Mouse (Mus musculus) CD4-positive helper T cell, adult 2 months (primary cell): ENCODE data around the gene Pabpc6.

Experiments used
- DNase-seq: peaks from one replicate; pipeline ENCODE4 v3.0.0-alpha.2; 2012; ENCODE audit warnings: low read depth, missing footprints, low spot score

The Pabpc6 gene

DNA sequence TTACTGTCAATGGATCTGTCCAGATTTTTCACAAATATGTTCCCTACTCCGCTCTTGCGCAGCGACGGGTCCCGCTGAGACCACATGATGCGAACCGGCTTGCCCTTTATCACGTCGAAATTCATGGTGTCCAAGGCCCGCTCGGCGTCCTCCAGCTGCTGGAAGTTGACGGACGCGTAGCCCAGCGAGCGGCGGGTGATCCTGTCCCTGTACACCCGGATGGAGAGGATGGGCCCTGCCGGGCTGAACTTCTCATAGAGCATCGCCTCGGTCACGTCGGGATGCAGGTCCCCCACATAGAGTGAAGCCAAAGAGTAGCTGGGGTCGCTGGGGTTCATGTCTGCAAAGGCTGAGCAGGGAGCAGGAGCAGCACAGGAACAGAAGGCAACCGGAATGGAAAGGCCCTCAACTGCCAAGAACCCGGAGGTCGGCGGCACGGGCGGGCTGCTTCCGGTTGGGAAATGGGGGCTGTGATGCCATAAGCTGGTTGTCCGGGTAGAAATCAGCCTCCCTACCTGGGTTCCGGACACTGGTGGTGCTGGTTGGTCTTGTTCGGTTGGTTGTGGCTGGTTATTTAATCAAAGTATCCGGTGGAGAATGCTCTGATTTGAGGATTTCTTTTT, at the start of gene Pabpc6:
TSS of gene Pabpc6 (minus strand) at position 435 of the 623 bp plus-strand sequence.
- DNase-seq: no peak

DNA sequence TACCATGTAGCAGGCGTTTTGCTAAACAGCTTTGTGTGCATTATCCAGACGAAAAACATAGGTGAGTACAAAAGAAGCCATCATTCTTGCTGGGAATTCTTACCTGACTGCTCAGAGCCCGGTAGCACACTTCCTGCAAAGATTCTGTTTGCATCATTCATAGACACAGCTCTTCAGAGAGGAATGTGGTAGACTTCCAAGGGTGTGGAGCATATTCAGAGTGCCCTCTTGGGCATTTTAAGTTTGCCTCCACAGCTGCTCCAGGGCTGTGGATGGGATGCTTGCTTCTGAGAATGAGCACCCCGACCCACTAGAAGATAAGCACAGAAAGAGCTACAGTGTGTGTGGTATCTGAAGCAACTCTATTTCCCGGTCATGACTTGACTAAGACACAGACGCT, 41.4 kb upstream of the Pabpc6 start:
- no peak for DNase-seq

DNA sequence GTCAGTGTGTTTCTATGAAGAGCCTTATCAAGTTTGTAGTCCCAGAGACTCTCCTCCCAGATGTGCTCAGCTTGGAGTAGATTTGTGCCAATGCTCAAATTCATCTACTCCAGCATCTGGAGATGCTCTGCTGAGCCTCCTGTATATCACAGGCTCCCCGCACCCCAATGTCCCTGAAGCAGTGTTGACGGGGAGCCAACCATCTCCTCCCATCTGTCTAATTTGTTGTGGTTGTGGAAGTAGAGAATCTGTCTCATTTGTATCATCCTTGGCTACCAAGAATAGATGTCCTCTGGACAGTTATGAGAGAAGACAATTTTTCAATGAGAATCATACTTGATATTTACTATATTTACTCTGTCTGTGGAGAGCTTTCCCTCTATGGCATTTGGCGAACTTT, 39.4 kb upstream of the Pabpc6 start:
- no peak for DNase-seq

DNA sequence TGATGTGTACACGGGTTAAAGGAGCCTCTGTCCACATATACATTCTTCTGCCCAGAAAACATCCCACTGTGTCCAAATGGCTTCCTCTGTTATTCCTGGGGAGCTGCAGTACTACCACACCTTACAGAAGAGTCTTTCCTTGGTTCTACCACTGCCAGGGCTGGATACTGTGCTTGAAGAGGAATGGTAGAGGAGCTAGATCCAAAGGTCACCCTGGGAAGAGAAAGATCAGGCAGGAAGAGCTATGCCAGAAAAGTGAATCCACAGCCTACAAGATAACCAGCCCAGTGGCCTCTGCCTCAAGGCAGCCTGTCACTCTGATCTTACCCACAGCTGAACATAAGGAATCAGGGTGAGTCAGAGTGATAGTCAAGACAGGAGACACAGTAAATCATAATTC, 37.8 kb upstream of the Pabpc6 start:
- DNase-seq: no peak

DNA sequence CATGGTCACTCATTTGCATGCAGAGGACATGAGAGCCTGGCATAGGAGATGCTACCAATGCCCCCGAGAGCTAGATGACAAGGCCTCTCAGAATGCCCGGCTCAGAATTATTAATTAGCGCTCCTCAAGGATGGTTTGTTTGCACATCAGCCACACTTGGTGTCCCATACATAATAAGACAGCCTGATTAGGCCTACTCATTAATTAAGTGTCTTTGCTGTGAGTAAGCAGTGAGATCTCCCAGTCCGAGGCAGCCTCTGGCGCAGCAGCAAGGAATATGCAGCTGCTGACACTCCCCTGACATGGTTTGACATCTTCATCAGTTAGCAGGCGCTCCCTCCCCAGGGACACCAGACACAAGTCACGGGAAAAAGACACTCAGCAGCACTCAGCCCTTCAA, 28.2 kb upstream of the Pabpc6 start:
- no peak for DNase-seq

DNA sequence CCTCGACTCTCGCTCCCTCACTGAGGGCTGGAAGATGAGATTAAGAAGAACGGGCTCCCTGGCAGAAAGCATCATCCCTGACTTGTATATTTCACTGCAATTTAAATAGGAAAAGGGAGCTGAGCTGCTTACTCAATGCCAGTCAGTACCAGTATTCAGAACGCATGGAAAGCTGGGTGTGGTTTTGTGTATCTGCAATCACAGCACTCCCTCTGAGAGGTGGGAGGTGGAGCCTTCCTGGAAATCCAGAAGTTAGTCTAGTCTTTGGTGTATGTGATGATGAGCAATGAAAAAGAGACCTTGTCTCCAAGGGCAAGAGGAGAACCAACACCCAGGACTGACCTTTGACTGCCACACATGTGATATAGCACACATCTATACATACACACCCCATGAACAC, 21.7 kb upstream of the Pabpc6 start:
- no peak for DNase-seq

DNA sequence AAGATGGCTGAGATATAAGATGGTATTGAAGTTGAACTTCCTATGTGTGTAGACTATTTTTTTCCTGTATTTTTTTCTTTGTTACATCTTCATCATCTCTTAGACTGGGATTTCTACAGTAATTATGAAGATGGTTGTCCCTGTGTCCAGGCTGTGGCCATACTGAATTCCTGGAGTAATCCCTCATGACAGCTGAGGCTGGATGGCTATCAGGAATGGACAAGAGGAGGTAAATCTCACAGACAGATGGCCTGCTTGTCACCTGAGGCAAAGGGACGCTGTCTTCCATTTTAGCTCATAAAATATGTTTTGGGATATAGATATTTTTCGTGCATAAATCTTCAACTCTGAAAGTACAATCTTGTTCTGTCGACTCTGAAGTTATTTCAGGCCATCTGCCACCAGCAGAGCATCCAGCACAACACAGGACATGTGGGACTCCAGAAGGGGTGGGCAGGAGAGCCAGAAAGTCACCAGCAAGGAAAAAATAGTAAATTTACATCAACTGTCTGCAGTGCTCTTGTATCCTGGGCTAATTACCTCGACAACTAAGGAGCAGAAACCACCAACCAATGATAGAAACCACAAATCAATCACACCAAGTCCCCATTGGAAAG, 14.1 kb upstream of the Pabpc6 start:
- DNase-seq: no peak

DNA sequence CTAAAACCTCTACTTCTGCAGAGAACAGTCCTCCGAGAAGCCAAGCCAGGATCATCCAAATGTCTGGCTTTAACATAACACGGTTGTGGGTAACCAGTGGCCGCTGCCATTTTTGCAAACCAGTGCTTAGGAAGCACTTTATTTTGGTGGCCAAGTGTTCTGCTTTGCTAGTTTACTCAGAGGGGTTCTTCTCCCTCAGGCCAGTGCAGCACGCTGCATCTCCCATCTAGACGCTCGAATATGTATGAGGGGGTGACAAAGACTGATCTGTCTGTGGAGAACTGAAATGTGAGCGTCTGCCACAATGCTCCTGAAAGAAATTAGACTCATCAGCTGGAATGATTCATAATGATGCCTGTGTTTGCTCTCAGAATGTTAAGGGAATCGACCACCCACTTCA, 11.2 kb upstream of the Pabpc6 start:
- no peak for DNase-seq

DNA sequence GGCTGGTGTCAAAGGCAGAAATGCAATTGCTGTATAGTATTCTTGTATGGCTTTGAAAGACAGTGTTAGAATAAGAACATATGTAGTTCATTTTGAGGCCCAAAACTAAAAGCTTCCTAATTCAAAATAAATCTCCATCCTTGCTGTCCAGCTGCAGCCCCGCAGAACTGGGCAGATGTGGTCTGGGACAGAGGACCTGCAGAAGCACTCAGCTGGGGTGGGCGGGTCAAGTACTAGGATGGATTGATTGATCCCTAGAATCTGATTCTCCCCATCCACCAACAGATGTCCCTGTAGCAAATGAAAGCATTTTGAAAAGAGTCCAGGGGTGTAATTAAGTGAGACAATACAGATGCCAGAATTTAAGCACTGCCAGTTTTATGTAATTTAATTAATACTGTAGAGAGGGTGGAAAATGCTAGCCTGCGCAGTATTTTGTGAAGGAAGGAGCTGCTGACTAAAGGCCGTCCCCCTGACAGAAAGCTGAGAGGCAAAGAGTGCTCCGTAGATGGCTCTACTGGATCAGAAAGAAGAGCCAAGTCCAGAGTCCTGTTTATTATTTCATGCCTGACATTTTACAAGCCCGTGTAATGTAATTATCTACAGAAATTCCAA, 5.8 kb upstream of the Pabpc6 start:
- no peak for DNase-seq

DNA sequence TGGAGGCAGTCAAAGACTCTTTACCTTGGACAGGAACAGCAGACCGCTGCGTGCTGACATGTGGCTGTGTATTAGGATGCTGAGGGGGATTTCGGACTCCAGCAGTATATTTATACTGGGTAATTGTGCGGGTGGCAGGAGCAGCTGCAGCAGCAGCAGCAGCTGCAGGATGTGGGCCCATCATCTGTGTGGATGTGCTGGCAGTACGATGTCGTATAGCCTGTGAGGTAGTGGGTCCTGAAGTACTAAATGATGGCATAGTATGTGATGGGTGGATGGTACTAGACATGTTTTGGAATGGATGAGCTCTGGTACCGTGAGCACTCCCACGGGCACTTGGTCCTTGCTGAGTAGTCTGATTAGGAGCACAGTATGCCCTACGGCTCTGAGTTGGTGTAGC, 1.6 kb downstream of the Pabpc6 start:
- DNase-seq: no peak

DNA sequence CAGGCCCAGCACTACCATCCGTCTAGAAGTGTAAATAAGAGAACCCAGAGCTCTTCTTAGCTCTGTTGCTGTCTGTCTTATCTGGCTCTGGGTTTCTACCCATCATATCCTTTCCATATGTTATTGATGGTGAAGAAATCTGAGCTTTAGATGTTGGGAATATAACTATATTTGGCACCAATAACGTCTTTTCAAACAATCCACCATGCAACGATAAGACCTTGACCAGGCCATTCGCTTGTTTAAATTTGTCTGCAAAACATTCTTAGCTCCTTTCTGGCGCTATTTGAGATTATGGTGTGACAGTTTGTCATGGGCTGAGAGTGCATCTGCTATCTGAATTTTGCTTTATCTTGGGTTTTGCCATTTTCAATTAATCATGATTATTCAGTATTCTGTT, 10.9 kb downstream of the Pabpc6 start:
- no peak for DNase-seq

DNA sequence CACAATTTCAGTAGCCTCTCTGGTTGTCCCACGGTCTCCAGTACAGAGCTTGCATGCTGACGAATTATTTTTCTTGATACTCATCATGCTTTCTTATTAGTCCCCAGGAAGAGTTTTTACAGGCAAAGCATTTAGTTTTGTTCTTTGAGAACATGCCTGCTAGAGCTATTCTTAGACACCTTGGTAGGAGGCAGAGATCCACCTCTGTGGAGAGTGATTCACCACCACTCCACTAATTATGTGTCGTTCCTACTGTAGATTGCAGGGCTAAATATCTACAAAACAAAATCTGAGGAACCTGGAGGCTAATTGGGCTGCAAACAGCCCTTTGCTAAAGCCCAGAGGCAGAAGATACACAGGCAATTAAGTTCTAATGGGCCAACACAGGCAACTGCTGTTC, 15.4 kb downstream of the Pabpc6 start:
- no peak for DNase-seq

DNA sequence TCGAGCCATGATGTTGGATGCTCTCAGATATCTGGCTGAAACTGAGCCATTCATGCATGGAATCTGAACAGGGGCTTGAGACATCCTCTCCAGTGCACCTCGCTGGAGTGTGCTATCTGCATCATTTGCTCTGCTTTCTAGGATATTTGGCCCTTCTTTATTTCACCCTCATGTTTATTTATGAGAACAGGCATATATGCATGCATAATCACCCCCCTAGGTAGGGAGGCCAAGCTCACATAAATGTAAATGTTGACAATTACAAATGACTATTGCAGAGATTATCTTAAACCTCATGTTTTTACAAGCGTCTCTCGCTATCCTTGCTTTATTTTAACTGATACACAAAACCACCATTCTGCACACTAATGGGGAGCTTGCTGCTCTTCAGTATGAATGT, 21.9 kb downstream of the Pabpc6 start:
- no peak for DNase-seq

DNA sequence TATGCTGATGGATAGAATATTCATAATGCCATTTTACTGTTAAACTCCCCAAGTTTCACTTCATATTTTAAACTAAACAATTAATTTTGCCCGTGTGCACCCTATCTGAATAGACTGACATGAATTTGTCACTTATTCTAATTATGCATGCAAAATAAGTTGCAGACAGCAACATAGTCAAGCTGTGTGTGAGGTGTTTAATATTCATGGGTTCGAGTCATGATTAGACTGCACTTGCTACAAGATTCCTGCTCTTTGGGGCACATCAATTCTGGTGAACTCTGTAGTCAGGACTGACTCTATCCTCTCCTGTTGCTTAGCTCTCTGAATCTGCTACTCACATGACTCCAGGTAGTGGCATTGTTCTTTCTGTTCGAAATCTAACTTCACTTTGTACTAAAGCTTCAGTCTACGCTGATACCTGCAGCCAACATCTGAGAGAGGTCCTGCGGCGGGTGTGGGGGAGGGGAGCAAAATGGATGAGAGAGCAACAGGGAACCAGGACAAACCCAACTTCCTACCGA, 25.8 kb downstream of the Pabpc6 start:
- DNase-seq: no peak

DNA sequence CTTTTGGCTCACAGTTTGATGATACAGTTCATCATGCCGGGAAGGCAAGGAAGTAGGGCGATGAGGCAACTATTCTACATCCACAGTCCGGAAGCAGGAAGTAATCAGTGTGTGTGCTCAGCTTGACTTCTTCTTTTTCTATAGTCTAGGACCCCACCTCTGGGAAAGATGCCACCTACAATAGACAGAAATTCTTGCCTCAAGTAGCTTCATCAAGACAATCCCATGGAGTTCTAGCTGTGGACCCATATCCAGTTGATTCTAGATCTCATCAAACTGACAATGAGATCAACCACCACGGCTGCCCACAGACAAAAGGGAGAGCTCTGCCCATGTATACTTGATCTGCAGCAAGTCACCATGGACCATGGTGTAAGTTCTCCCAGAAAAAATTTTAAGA, 32.5 kb downstream of the Pabpc6 start:
- no peak for DNase-seq

DNA sequence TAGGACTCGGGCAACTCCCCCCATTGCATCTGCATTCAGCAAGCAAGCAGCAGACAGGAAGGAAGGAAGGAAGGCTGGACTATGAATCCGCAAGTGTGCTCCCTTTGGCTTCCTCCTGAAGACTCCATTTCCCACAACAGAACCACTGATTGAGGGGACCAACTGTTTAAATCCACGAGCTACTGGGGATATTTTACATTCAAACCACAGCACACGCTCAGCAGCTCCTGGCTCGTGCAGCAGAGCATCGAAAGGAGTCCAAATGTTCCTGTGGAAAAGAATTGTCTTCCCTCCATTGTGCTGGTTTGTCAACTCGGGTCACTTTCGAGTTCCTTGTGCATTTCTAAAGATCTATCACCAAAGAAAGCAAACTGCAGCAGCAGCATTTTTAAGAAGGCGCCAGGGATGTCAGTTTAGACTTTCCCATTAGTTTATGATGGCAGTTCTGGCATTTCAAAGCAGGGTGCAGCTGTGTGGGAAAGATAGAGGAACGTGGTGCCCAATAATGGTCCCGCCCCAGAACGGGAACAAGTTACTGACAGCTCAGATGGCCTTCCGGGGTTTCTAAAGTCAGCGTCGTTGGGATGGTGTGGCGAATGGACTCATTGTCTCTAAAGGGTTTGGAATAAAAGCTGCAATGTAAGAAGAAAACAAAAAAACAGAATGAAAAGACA, 36.8 kb downstream of the Pabpc6 start:
- no peak for DNase-seq

DNA sequence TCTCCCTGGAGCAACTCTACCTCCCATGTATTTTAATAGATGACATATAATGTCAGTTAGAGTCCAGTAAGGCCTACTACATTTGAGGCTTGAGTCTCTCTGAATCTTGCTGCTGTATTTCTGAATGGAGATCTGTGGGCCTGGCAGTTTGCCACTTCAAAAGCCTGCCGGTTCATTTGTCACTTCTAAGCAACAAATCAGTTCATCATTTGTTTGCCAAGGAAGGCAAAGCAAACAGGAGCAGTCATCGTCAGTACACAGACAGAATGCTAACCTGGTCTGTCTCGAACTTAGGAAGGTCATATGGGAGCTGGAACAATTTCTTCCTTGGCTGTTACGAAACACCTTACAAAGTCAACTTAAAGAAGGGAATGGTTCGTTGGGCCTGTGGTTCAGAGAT, 37.4 kb downstream of the Pabpc6 start:
- no peak for DNase-seq

DNA sequence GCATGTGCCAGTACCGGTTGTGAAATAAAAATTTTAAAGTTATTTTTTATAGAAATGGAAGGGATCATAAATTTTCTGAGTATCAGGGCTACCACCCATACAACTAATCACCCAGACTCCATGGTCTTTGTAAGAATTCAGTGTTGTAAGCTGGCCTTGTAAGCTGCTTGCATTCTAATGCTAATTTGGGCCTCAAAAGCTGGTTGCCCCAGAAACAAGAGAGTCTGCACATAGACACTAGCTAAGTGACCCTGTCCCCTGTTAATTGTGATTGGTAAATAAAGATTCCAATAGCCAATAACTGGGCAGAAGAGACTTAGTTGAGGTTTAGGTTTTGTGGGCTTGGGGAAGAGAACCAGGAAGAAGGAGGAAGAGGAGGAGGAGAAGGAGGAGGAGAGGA, 38.4 kb downstream of the Pabpc6 start:
- DNase-seq: no peak

DNA sequence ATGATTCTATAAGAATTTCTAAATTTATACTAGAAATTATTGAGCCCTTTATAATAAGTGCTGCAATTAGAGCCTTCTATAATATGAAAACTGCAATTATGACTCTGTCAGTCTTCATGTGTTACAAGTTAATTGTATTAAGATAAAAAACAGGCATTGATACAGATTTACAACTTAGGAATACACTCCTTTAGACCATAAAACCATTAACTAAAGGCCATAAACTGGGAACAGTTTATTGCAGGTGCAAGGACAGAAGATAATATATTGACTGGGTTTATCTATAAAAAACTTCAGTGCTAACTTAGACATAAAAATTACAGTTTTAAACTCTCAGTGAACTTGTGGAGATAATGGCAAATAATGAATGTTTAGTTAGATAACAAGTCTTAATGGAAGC, 42.5 kb downstream of the Pabpc6 start:
- no peak for DNase-seq
